Mouse (Mus musculus) E14TG2a.4 (cell line): ENCODE measurements around the gene Tbc1d22a.

ENCODE experiments used
- H3K27me3 ChIP-seq: 2 replicates; pipeline ENCODE4 v1.6.1; 2014; ENCODE audit warnings: low read length, control low read depth; ENCODE audit not compliant: insufficient read depth
- H3K36me3 ChIP-seq: 2 replicates; pipeline ENCODE4 v1.6.1; 2014; ENCODE audit warnings: low read length, control low read depth; ENCODE audit not compliant: insufficient read depth
- H3K4me1 ChIP-seq: replicated peaks from 2 replicates; pipeline ENCODE4 v1.6.1; 2014; ENCODE audit warnings: low read depth, low read length, control low read depth
- H3K4me3 ChIP-seq: replicated peaks from 2 replicates; pipeline ENCODE4 v1.5.1; 2014; ENCODE audit warnings: mild to moderate bottlenecking, low read length
- H3K9me3 ChIP-seq: 2 replicates; pipeline ENCODE4 v1.6.1; 2014; ENCODE audit warnings: low read length, control low read depth
- CTCF ChIP-seq: conservative IDR thresholded peaks from 2 replicates; pipeline ENCODE4 v1.5.1; 2014; ENCODE audit warnings: low read length
- NANOG ChIP-seq: IDR thresholded peaks from 2 replicates; pipeline ENCODE4 v1.6.1; 2014; ENCODE audit warnings: borderline replicate concordance, low read length, mixed read lengths
- POU5F1 ChIP-seq: IDR thresholded peaks from 2 replicates; pipeline ENCODE4 v1.6.1; 2014; ENCODE audit warnings: low read length, borderline replicate concordance

Tbc1d22a gene

GRCm38 (mm10) chr15:86542371-86542770 is 328.1 kb downstream of the Tbc1d22a start:
- no peaks in the 10 kb centered on the region for H3K27me3 ChIP-seq
- no peak overlapping the region for H3K4me3 ChIP-seq
- TF ChIP-seq NANOG = no peak
- TF ChIP-seq POU5F1 = no peak
- no peak for TF ChIP-seq CTCF
- no peaks in the 10 kb centered on the region for H3K36me3 ChIP-seq
- H3K9me3 ChIP-seq = no peaks in the 10 kb centered on the region
- H3K4me1 ChIP-seq = no peaks in the 10 kb centered on the region

- H3K27me3 ChIP-seq = no peaks in the 10 kb centered on the region
- peaks cover 15% of the 10 kb centered on the region for H3K9me3 ChIP-seq
- TF ChIP-seq NANOG = no peak
- no peak for TF ChIP-seq CTCF
- H3K36me3 ChIP-seq = no peaks in the 10 kb centered on the region
- H3K4me3 ChIP-seq = no peak overlapping the region
- H3K4me1 ChIP-seq = no peaks in the 10 kb centered on the region
These were observed 330.0 kb downstream of the Tbc1d22a start for GRCm38 (mm10) chr15:86544122-86544795.
